Mouse (Mus musculus) thymus, postnatal 36 days (tissue): ENCODE results near the gene Pde10a.

ENCODE experiments used
- DNase-seq, 2 experiments: peaks; one replicate each; pipeline ENCODE4 v3.0.0; 2022; ENCODE audit warnings: mixed read lengths in 2 of 2

The Pde10a gene

GRCm38 (mm10) chr17:8856430-8857371, 331.5 kb downstream of the Pde10a start:
- peak; percentile 92 to 96 for DNase-seq

GRCm38 (mm10) chr17:8858636-8859421, 333.7 kb downstream of the Pde10a start:
- no peak for DNase-seq

GRCm38 (mm10) chr17:8859489-8859888, 334.3 kb downstream of the Pde10a start:
- no peak for DNase-seq

- DNase-seq: peak; percentile 38 to 65
Measured at GRCm38 (mm10) chr17:8864638-8865497, 339.7 kb downstream of the Pde10a start.

GRCm38 (mm10) chr17:8867331-8868237, 342.4 kb downstream of the Pde10a start:
- peak; percentile 39 to 62 for DNase-seq

GRCm38 (mm10) chr17:8869287-8869686, 344.1 kb downstream of the Pde10a start:
- no peak for DNase-seq

- DNase-seq: no peak
Measured at GRCm38 (mm10) chr17:8870848-8871247, 345.7 kb downstream of the Pde10a start.

GRCm38 (mm10) chr17:8871396-8871795, 346.2 kb downstream of the Pde10a start:
- DNase-seq: no peak

GRCm38 (mm10) chr17:8871997-8872593, 346.9 kb downstream of the Pde10a start:
- DNase-seq: peak in 1 of 2 experiments; percentile 23

- DNase-seq: no peak
Measured at GRCm38 (mm10) chr17:8872611-8873010, 347.4 kb downstream of the Pde10a start.

GRCm38 (mm10) chr17:8878056-8878455, 352.9 kb downstream of the Pde10a start:
- DNase-seq: no peak

- DNase-seq: no peak
Measured at GRCm38 (mm10) chr17:8881711-8882110, 356.5 kb downstream of the Pde10a start.

GRCm38 (mm10) chr17:8884691-8885090, 359.5 kb downstream of the Pde10a start:
- no peak for DNase-seq

GRCm38 (mm10) chr17:8885830-8886229, 360.7 kb downstream of the Pde10a start:
- no peak for DNase-seq

- no peak for DNase-seq
Measured at GRCm38 (mm10) chr17:8888105-8888504, 362.9 kb downstream of the Pde10a start.

GRCm38 (mm10) chr17:8888639-8889038, 363.5 kb downstream of the Pde10a start:
- DNase-seq: no peak

- no peak for DNase-seq
Measured at GRCm38 (mm10) chr17:8892193-8892985, 367.2 kb downstream of the Pde10a start.

GRCm38 (mm10) chr17:8895991-8896390, 370.8 kb downstream of the Pde10a start:
- DNase-seq: no peak

- no peak for DNase-seq
Measured at GRCm38 (mm10) chr17:8897749-8898148, 372.6 kb downstream of the Pde10a start.

- no peak for DNase-seq
Measured at GRCm38 (mm10) chr17:8898221-8898620, 373.0 kb downstream of the Pde10a start.
